Mouse (Mus musculus) embryo, embryonic 9.5 days (tissue): ENCODE results near the gene Erf.
A peak's percentile ranks its signal among the peaks of the same experiment; 100 is the strongest.

Experiments
- DNase-seq: peaks from one replicate; pipeline ENCODE4 v3.0.0-alpha.2; 2017; ENCODE audit errors: extremely low spot score

Erf gene

GRCm38 (mm10) chr7:25250141-25250972 is at the start of gene Erf:
Gene Erf (minus strand): TSS chr7:25250761.
- DNase-seq = peak; percentile 98

GRCm38 (mm10) chr7:25297454-25298325 is 47.1 kb upstream of the Erf start, which contains the start of gene Pafah1b3:
Gene Pafah1b3 (minus strand): TSS chr7:25297986.
- DNase-seq = peak; percentile 94

GRCm38 (mm10) chr7:25296945-25297453 is 46.4 kb upstream of the Erf start:
- no peak for DNase-seq

GRCm38 (mm10) chr7:25294960-25295722 is 44.6 kb upstream of the Erf start:
- DNase-seq = no peak

- DNase-seq = no peak
Observed at GRCm38 (mm10) chr7:25294495-25294894, 43.9 kb upstream of the Erf start.

GRCm38 (mm10) chr7:25293191-25293739 is 42.7 kb upstream of the Erf start:
- DNase-seq = no peak

- no peak for DNase-seq
Observed at GRCm38 (mm10) chr7:25292107-25292506, 41.5 kb upstream of the Erf start.

- no peak for DNase-seq
Observed at GRCm38 (mm10) chr7:25290911-25291310, 40.4 kb upstream of the Erf start.

- no peak for DNase-seq
Observed at GRCm38 (mm10) chr7:25290463-25290862, 39.9 kb upstream of the Erf start.

- DNase-seq = no peak
Observed at GRCm38 (mm10) chr7:25289925-25290324, 39.4 kb upstream of the Erf start.

- DNase-seq = no peak
Observed at GRCm38 (mm10) chr7:25288721-25289120, 38.2 kb upstream of the Erf start.

GRCm38 (mm10) chr7:25288011-25288410 is 37.5 kb upstream of the Erf start:
- no peak for DNase-seq

GRCm38 (mm10) chr7:25286989-25287388 is 36.4 kb upstream of the Erf start:
- DNase-seq = no peak

GRCm38 (mm10) chr7:25285511-25286238 is 35.1 kb upstream of the Erf start:
- DNase-seq = no peak

- no peak for DNase-seq
Observed at GRCm38 (mm10) chr7:25284766-25285165, 34.2 kb upstream of the Erf start.

- DNase-seq = no peak
Observed at GRCm38 (mm10) chr7:25284171-25284570, 33.6 kb upstream of the Erf start.

GRCm38 (mm10) chr7:25283637-25284036 is 33.1 kb upstream of the Erf start:
- DNase-seq = no peak

- DNase-seq = no peak
Observed at GRCm38 (mm10) chr7:25282731-25283211, 32.2 kb upstream of the Erf start.

- DNase-seq = peak; percentile 97
Observed at GRCm38 (mm10) chr7:25281734-25282601, 31.4 kb upstream of the Erf start.
